Mouse (Mus musculus) heart, adult 2 months (tissue): ENCODE data around the gene Tpgs1.

Experiments used
- CTCF ChIP-seq: fragments of 200-600 bp; IDR thresholded peaks from 2 replicates; pipeline ENCODE4 v1.8.1; 2022; ENCODE audit warnings: antibody characterized with exemption, mild to moderate bottlenecking, moderate library complexity
- POLR2A ChIP-seq: fragments of 200-500 bp; IDR thresholded peaks from 2 replicates; pipeline ENCODE4 v1.6.1; 2011; ENCODE audit warnings: mild to moderate bottlenecking, low read depth, low read length, control low read depth; ENCODE audit not compliant: insufficient read depth

DNA sequence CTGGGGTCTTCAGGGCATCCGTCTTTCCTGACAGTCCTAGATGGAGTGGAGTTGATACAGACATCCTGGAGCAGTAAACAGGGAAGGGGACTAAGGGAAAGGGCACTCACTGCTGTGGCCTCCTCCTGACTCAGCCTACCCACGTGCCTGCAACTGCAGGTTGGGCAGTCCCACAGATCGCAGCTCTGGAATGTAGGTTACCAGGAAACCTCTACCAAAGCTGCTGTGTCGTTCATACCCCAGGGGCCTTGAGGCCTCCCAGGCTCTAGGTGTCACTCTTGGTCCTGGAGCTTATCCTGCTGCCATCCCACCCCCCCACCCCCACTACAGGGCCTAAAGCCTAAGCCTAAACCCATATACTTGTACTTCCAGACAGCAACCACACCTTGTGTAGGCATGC is 38.6 kb downstream of the Tpgs1 start:
- 0 out of 2 replicates have a peak, but pooled peaks have one; percentile 23 for TF ChIP-seq POLR2A
- TF ChIP-seq CTCF: no peak
